Mouse (Mus musculus) lung, embryonic 14.5 days (tissue): ENCODE measurements around the gene Gltpd2. TPM values are rescaled to one million over a fixed set of nuclear protein-coding genes. Genes with fewer than 3 reads are reported as not detected.
A peak's percentile ranks its signal among the peaks of the same experiment; 100 is the strongest.

ENCODE experiments used
- ATAC-seq: fragments of 200-750 bp; cut with Nextera tagmentation; 2 replicates; pipeline ENCODE4 v1.8.0; 2017; ENCODE audit warnings: mild to moderate bottlenecking, moderate TSS enrichment, moderate library complexity; ENCODE audit not compliant: insufficient read depth
- DNase-seq: peaks from one replicate; pipeline ENCODE4 v3.0.0-alpha.2; 2015
- H3K27ac ChIP-seq: fragments of 300-500 bp; sonication (generic); 2 replicates; pipeline ENCODE4 v1.5.1; 2014; ENCODE audit warnings: low read depth, mild to moderate bottlenecking, moderate library complexity
- H3K27me3 ChIP-seq: fragments of 300-500 bp; sonication (generic); 2 replicates; pipeline ENCODE4 v1.6.1; 2014; ENCODE audit warnings: low read length, control low read depth; ENCODE audit not compliant: insufficient read depth
- H3K36me3 ChIP-seq: fragments of 300-500 bp; sonication (generic); 2 replicates; pipeline ENCODE4 v1.6.1; 2014; ENCODE audit warnings: control low read depth; ENCODE audit not compliant: insufficient read depth
- H3K4me1 ChIP-seq: fragments of 300-500 bp; sonication (generic); 2 replicates; pipeline ENCODE4 v1.6.1; 2014; ENCODE audit warnings: antibody characterized with exemption, control low read depth; ENCODE audit not compliant: insufficient read depth
- H3K4me2 ChIP-seq: fragments of 300-500 bp; sonication (generic); 2 replicates; pipeline ENCODE4 v1.6.1; 2014; ENCODE audit warnings: mild to moderate bottlenecking
- H3K4me3 ChIP-seq: fragments of 300-500 bp; sonication (generic); 2 replicates; pipeline ENCODE4 v1.5.1; 2014; ENCODE audit warnings: low read depth, low read length
- H3K9ac ChIP-seq: fragments of 300-500 bp; sonication (generic); 2 replicates; pipeline ENCODE4 v1.6.1; 2014
- H3K9me3 ChIP-seq: fragments of 300-500 bp; sonication (generic); 2 replicates; pipeline ENCODE4 v1.6.1; 2016; ENCODE audit warnings: low read depth, low read length, control low read depth
- CTCF ChIP-seq: IDR thresholded peaks from 2 replicates; pipeline ENCODE4 v1.5.1; 2016; ENCODE audit warnings: antibody characterized with exemption, low read depth
- WGBS: fragments of 180-500 bp; shearing (Covaris S2); extraction: QIAGEN DNeasy Blood & Tissue Kit; methylation state at CpG from one replicate; pipeline ENCODE4 v1.1.7; 2014; 5-methylcytosine and 5-hydroxymethylcytosine counted together
- polyA plus RNA-seq: library from polyadenylated mRNA; unstranded; fragments of >200 nt; fragmentation: Nextera tagmentation; extraction: Ambion mirVana; gene quantifications from 2 replicates; pipeline ENCODE4 v1.2.1, GENCODE M21; 2014

The Gltpd2 gene
- polyA plus RNA-seq, 1 experiment from 2014 or later: 0.30 TPM

GRCm38 (mm10) chr11:70562995-70563469, 44.0 kb downstream of the Gltpd2 start:
- Histone ChIP-seq H3K4me1 (peaks cover 9% of the 10 kb centered on the region; the same call in 1 of the 2 replicates), H3K9ac (peak overlapping the region; percentile 80), H3K36me3 (no peaks in the 10 kb centered on the region; the same call in 1 of the 2 replicates), H3K27ac (peak overlapping the region; percentile 88), H3K27me3 (no peaks in the 10 kb centered on the region), H3K9me3 (no peaks in the 10 kb centered on the region), H3K4me3 (peak overlapping the region; percentile 88), H3K4me2 (peak overlapping the region; percentile 96)
- under 1% methylated on average over 21 of the region's 31 CpGs for WGBS
- DNase-seq: no peak
- TF ChIP-seq CTCF: no peak
- no peak; the same call in 1 of the 2 replicates for ATAC-seq

- ATAC-seq (peak; percentile 25; the same call in 1 of the 2 replicates), DNase-seq (peak; percentile 68)
- H3K4me2 ChIP-seq: peak overlapping the region; percentile 96
- H3K4me3 ChIP-seq: peak overlapping the region; percentile 88
- TF ChIP-seq CTCF: no peak
- H3K36me3 ChIP-seq: no peaks in the 10 kb centered on the region; the same call in 1 of the 2 replicates
- peak overlapping the region; percentile 88 for H3K27ac ChIP-seq
- H3K9ac ChIP-seq: peak overlapping the region; percentile 80
- peaks cover 9% of the 10 kb centered on the region; the same call in 1 of the 2 replicates for H3K4me1 ChIP-seq
- no peaks in the 10 kb centered on the region for H3K27me3 ChIP-seq
- no peaks in the 10 kb centered on the region for H3K9me3 ChIP-seq
- 2% methylated on average over 25 of the region's 25 CpGs for WGBS
Observed at GRCm38 (mm10) chr11:70563470-70564275, 44.7 kb downstream of the Gltpd2 start.

- TF ChIP-seq CTCF: no peak
- peak overlapping the region; percentile 88 for H3K4me3 ChIP-seq
- no peaks in the 10 kb centered on the region; the same call in 1 of the 2 replicates for H3K36me3 ChIP-seq
- no peaks in the 10 kb centered on the region for H3K9me3 ChIP-seq
- peaks cover 9% of the 10 kb centered on the region; the same call in 1 of the 2 replicates for H3K4me1 ChIP-seq
- H3K27me3 ChIP-seq: no peaks in the 10 kb centered on the region
- H3K4me2 ChIP-seq: peak overlapping the region; percentile 96
- no peak for ATAC-seq
- peak overlapping the region; percentile 80 for H3K9ac ChIP-seq
- H3K27ac ChIP-seq: peak overlapping the region; percentile 88; the same call in 1 of the 2 replicates
- no peak for DNase-seq
- 28% methylated on average over 4 of the region's 4 CpGs for WGBS
Observed at GRCm38 (mm10) chr11:70564276-70564873, 45.4 kb downstream of the Gltpd2 start.

GRCm38 (mm10) chr11:70566586-70566985, 47.6 kb downstream of the Gltpd2 start:
- no peaks in the 10 kb centered on the region for H3K9me3 ChIP-seq
- H3K4me1 ChIP-seq: peaks cover 9% of the 10 kb centered on the region; the same call in 1 of the 2 replicates
- no peaks in the 10 kb centered on the region; the same call in 1 of the 2 replicates for H3K36me3 ChIP-seq
- no peaks in the 10 kb centered on the region for H3K27me3 ChIP-seq
- no peak overlapping the region for H3K4me2 ChIP-seq
- 65% methylated on average over 7 of the region's 7 CpGs for WGBS
- H3K9ac ChIP-seq: no peak overlapping the region
- H3K27ac ChIP-seq: no peak overlapping the region
- DNase-seq: no peak
- H3K4me3 ChIP-seq: no peak overlapping the region
- ATAC-seq: no peak
- no peak for TF ChIP-seq CTCF

Other genes starting within 250 kb of the Gltpd2 start
- gene Alox12e, start 196.6 kb upstream of the Gltpd2 start, polyA plus RNA-seq: not detected in 2 replicates
- 0.18 and 0.50 TPM in 2 replicates for gene Alox15, start 167.2 kb upstream of the Gltpd2 start, polyA plus RNA-seq
- 44.4 and 46.5 TPM in 2 replicates for gene Pelp1, start 109.2 kb upstream of the Gltpd2 start, polyA plus RNA-seq
- gene Arrb2, start 86.6 kb upstream of the Gltpd2 start, polyA plus RNA-seq: 15.1 and 17.6 TPM in 2 replicates
- 43.0 and 47.9 TPM in 2 replicates for gene Med11, start 67.3 kb upstream of the Gltpd2 start, polyA plus RNA-seq
- gene Zmynd15, start 59.8 kb upstream of the Gltpd2 start, polyA plus RNA-seq: 0.28 and 0.65 TPM in 2 replicates
- 4.9 and 5.8 TPM in 2 replicates for gene Cxcl16, start 59.2 kb upstream of the Gltpd2 start, polyA plus RNA-seq
- gene Tm4sf5, start 14.0 kb upstream of the Gltpd2 start, polyA plus RNA-seq: 1.2 and 1.3 TPM in 2 replicates
- gene Vmo1, start 4.6 kb upstream of the Gltpd2 start, polyA plus RNA-seq: 0.38 TPM in 1 of 2 replicates, not detected in the other
- gene Psmb6, start 6.2 kb downstream of the Gltpd2 start, polyA plus RNA-seq: 778 and 813 TPM in 2 replicates
- not detected in 2 replicates for gene Gm40193, start 13.7 kb downstream of the Gltpd2 start, polyA plus RNA-seq
- 5.9 and 6.4 TPM in 2 replicates for gene Pld2, start 20.9 kb downstream of the Gltpd2 start, polyA plus RNA-seq
- 15.2 and 15.4 TPM in 2 replicates for gene Mink1, start 43.7 kb downstream of the Gltpd2 start, polyA plus RNA-seq
- not detected in 2 replicates for gene 4930544D05Rik, start 96.7 kb downstream of the Gltpd2 start, polyA plus RNA-seq
- gene Chrne, start 100.0 kb downstream of the Gltpd2 start, polyA plus RNA-seq: not detected in 2 replicates
- 0.81 and 1.1 TPM in 2 replicates for gene Gp1ba, start 119.9 kb downstream of the Gltpd2 start, polyA plus RNA-seq
- 97.0 and 98.8 TPM in 2 replicates for gene Rnf167, start 128.0 kb downstream of the Gltpd2 start, polyA plus RNA-seq
- 128 and 133 TPM in 2 replicates for gene Slc25a11, start 128.3 kb downstream of the Gltpd2 start, polyA plus RNA-seq
- 2,124 and 2,138 TPM in 2 replicates for gene Pfn1, start 135.4 kb downstream of the Gltpd2 start, polyA plus RNA-seq
- gene Eno3, start 138.0 kb downstream of the Gltpd2 start, polyA plus RNA-seq: 12.7 and 19.6 TPM in 2 replicates
- 141 and 167 TPM in 2 replicates for gene Spag7, start 150.2 kb downstream of the Gltpd2 start, polyA plus RNA-seq
- 15.3 and 16.2 TPM in 2 replicates for gene Camta2, start 168.9 kb downstream of the Gltpd2 start, polyA plus RNA-seq
- 1.1 and 1.5 TPM in 2 replicates for gene Inca1, start 181.0 kb downstream of the Gltpd2 start, polyA plus RNA-seq
- 12.4 and 13.7 TPM in 2 replicates for gene Kif1c, start 181.4 kb downstream of the Gltpd2 start, polyA plus RNA-seq
- 4.0 and 4.2 TPM in 2 replicates for gene Zfp3, start 245.0 kb downstream of the Gltpd2 start, polyA plus RNA-seq